Mouse (Mus musculus): ENCODE data around the gene Akap10.
"Not testable (repeated sequence)": the region's sequence is repeated elsewhere in the genome, so short reads cannot be mapped to it uniquely, and the experiment has no call there.

The Akap10 gene

DNA sequence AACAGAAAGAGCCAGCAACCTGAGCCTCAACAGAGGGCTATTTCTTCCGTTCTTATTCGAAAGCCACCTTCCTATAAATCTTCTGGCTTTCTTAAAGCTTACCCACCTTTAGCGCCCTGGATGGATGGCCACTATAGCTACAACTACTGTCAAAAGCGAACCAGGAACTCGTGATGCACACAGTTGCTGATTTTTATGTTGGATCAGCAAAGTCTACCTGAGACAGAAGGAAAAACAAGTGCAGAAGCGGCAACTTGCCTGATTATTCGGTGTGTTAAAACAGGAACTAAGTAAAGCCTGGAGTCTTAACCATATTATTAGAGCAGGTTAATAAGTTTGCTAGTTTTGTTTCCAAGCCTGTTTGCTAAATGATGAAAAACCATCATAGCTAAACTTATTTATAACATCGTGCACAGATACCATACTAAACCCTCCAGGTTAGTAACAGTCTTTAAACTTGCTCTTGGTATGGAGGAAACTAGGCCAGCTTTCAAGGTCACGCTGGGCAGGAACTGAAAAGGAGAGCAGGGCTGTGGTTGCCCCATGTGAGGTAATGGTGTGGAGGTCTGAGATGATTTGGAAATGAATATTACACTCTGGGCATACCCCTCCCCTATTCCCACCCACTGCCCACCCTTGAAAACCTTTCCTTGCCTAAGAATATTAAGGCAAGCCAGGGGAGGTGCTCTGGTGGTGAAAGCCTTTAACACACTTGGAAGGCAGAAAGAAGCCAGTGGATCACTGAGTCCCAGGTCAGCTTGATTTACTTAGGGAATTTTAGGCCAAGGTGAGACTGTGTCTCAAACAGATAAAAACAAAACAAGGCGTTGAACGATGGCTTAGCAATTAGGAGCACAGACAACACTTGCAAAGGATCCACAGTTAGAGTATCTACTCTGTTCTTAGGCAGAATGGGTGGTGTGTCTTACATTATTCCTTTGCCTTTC, 861 bp upstream of the Akap10 start:
- DNase-seq = peak; percentile 18 to 28

DNA sequence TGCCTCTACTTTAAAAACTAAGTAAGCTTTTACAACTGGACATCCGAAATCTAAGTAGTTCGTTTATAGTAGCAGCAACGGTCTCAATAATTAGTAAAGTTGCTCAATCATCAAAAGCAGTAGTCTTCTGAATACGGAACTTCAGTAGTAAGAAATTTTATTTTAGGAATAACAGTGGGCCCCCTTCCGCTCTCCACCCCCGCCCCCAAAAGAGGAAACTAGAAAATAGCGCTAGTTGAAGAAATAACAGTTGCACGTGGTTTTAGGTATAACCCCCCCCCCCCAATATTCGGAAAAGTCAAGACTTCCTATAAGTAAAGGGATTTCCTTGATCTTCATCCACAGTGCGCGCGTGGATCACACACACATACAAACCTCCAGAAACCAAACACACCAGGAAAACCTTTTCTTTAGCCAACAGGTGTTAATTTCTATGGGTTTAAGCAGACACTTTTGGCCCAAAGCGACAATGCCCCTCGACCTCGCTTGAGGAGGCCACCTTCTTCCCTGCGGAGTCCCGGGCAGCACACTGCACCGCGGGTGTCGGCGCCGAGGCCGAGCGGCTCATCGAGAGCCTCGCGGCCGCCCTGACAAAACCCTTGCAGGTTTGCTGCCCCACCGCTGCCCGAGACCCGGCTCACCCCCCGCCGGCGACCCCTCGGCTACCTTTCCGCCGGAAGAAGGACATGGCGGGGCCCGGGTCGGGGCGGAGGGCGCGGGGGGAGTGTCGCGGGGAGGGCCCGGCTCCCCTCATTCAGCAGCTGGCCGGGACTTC, 542 bp downstream of the Akap10 start:
- no peak for DNase-seq

DNA sequence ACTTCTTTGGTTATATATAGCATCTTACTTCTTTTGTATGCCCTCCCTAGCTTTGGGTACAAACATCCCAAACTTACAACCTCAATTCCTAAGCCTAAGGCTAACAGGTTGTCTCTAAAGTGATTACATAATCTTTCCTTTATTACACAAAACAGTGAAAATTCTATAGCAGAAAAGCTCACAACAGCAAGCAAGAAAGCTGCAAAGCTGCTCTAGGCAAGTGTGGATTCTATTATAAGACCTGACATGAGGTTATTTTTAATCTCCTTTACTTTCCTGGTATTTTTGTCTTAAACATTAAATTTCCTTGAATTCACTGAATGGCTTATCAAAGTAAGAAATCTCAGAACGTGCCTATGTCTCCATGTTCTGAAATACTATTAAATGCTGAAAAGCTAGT, 6.7 kb downstream of the Akap10 start:
- DNase-seq = no peak

DNA sequence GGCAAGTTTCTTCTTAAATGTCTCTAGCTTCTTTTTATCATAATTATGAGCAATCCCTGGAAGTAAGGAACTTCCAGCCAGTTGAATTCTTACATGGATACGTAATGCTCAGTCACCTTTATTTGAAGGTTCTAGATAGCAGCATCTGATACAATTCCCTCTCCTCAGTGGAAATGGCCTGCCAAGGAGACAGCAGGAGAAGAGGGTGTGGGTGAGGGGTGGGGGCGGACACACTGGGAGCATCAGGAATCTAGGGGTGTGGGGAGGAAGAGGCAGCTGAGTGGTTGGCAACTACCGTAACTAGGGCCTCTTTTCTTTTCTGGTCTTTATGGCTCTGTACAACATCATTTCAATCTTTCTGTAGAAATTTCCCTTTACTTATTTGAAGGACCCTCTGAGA, 10.3 kb downstream of the Akap10 start:
- DNase-seq = no peak

DNA sequence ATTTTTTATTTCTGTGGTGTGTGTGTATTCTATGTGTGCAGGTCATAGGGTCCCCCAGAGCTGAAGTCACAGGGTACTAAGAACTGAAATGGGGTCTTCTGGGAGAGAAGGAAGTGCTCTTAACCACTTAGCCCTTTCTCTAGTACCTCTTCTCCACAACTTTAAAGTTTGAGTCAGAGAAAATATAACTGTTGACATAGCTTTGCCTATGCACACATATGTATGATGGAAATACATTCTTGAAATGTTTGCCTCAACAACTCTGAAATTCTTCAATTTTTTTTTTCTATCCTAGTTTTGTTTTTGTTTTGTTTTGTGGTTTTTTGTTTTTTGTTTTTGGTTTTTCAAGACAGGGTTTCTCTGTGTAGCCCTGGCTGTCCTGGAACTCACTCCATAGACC, 21.7 kb downstream of the Akap10 start:
- DNase-seq = no peak

DNA sequence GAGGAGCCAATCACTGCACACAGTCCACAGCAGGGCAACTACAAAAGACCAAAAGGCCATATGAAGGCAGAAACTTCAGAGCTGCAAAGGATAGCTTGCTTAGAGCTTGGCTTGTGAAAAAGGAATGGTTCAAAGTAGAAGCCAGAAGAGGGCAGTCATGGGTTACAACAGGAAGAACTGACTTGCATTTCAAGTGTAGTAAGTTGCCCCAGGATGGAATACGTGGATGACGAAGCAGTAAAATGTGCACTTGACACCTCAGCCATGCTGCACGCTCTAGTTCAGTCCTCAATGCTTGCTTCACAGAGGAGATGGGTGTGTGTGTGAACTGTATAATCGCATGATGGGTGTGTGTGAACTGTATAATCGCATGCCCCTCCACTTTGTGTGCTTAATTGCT, 47.9 kb downstream of the Akap10 start:
- peak in 1 of 2 experiments; percentile 22 for DNase-seq

DNA sequence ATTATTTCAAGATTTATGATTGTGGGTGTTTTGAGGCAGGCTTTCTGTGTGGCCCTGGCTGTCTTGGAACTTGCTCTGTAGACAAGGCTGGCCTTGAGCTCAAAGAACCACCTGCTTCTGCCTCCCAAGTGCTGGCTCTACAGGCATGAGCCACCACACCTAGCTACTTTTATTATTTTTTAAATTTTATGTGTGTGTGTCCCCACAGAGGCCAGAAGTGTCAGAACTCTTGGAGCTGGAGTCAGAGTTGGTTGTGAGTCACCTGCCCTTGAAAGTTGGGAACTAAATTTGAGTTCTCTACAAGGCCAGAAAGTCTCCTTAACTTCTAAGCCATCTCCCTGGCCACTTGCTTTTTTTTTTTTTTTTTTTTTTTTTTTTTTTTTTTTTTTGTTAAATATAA, 50.1 kb downstream of the Akap10 start:
- DNase-seq = no peak

DNA sequence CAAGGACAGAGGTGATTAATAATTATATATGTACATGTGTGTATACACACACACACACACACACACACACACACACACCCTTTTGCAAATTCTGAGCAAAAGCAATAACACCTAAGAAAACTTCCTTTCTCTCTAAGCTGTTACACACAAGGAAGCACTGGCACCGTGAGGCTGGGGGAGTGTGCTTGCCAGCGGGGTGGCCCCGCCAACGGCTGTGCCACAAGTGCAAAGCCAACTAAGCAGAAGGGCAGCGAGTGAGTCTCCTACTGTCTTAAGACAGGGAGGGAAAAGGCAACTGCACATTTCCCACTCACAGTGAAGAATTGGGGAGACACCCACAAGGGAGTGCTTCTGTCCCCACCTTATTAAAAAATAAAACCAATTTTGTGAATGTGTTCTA, 58.2 kb downstream of the Akap10 start:
- DNase-seq = peak; percentile 11 to 42

DNA sequence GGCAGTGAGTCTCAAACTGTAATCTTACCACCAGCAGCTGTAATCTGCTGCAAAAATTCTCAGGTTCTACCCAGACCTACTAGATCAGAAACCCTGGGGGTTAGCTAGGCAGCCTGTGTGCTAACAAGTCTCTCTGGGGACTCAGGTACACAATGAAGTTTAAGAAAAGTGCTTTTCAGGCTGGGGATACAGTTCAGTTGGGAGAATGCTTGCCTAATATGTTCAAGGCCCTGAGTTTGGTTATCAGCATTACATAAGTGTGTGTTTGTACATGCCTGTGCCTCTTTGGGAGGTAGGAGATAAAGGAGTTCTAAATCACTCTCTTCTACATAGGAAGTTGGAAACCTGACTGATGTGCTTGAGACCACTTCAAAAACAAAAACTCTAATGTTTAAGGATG, 63.2 kb downstream of the Akap10 start:
- DNase-seq = no peak

DNA sequence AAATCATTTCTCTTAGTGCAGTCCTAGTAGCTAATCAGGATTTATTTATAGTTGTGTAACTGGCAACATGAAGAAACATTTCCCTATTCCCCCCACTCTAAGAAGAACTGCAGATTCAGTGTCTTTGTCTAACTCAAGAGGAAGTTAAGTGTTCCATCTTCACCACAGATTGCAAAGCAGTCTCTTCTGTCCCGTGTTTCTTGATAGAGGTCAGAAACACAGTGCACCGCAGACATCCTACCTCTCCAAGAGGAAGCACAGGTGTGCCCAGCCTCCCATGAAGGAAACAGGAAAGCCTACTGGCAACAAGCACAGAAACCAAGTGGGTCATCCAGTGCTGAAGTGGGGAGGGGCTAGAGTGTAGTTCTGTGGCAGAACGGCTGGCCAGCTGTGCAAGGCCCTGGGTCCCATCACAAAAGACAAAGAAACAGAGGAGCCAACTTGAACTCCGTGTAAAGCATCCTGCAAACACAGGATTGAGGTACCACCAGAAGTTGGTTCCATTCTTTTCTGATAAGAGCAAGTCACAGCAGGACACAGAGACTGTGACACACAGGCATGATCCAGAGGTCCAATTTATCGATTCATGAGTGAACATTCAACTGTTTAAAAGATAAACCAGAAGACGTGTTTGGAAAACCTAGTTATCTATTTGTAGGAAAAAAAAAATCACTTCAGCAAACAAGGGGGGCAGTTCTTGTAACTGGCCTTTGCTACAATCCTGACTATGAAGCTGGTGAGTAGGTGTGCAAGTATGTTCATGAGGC, 68.1 kb downstream of the Akap10 start:
- DNase-seq = no peak

DNA sequence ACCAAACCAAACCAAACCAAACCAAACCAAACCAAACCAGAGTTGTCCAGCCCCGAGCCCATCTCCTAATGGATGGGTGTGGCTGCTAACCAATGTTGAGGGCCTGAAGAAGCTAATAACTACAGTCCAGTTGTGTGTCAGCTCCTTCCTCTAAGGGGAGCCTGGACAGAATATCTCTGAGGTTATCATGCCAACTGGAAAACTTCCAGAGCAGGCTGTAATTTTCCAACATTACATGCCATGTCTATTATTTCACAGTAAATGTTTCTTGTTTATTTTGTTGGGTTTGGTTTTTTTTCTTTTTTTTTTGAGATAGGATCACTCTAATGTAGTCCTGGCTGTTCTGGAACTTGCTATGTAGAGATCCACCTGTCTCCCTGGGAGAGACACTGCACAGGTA, 70.7 kb downstream of the Akap10 start:
- DNase-seq = no peak

DNA sequence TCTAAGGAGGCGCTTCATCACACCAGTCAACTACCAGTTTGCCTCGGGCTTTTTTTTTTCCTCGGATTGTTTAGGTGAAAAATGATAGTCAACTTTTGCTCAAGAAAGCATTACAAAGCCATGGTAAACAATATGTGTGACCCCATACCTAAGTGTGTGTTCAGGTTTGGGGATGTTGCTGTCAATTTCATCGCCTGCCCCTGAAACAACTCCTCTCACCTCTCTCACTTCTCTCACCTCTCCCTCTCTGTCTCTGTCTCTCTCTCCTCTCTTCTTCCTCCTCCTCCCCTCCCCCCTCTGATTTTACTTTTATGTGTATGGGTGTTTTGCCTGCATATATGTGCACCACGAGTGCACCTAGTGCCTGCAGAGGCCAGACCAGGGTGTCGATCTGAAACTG, 74.5 kb downstream of the Akap10 start:
- DNase-seq = peak in 1 of 2 experiments; percentile 28

DNA sequence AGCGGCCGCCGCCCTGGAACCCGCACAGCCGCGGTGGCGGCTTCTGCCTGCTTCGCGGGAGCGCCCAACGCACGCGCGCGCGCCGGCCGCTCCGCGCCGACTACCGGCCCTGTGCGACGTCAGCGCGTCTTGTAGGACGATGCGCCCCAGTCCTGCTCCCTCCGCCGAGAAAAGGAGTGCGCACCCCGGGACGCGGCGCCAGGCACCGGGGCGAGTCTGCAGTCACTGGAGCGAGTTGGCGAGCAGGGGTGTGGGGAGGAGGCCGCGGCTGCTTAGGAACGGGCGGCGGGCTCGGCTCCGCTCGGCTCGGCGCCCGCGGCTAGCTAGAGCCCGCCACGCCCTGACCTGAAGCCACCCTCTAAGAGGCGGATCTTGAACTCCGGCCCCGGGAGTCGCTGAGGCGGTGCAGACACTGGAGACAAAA, 75.1 kb downstream of the Akap10 start, which contains the start of gene Ulk2:
TSS of gene Ulk2 (minus strand) at position 86 of the 424 bp plus-strand sequence.
- DNase-seq = peak; percentile 95 to 96

DNA sequence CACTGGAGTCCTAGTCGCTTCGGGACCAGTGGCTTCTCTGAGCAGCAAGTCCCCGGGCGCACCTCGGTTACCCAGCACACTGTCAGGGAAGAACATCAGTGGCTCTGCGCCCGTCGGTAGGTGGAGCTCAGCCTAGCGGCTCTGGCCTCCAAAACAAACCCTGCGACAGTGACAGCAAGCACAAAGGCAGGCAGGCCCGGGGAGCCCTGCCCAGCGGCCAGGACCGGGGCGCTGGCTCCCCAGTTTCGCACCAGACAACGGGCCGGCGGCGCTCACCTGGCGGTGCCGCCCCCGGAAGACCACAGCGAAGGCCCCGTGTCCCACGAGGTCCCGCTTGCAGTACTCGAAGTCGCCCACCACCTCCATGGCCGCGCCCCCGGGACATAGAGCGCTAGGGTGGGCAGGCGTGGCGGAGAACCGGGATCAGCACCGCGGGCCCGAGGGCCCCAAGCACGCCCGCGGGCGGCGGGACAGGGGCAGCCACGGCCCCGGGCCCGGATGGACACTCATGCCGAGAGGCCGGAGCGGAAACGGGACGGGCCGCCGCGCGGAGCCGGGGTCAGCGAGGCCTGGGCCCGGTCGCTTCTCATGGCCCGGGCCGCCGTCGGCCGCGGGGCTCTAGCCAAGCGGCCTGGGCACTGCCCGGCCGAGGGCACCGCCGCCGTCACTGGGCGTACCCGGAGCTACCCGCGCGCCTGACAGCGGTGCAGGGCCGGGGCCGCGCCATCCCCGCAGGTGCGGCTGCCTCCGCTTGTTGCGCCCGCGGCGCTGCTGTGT, 75.7 kb downstream of the Akap10 start:
- DNase-seq = peak; percentile 89 to 92

DNA sequence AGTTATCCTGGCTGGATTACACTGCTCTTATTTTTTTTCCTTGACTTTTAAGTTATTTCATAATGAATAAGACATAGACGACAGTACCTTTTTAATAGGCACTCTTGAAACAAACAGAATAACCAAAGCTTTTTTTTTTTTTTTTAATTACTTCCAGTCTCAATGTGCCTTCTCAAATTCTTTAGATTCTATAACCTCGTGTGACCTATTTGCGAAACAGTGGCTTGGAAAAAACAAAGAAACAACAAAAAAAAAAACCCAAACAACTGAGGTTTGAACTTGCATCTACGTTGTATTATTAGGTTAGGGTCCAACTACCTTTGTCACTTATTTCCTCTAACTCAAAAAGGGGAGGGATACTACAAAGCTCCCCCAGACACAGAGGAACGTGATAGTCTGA, 76.4 kb downstream of the Akap10 start:
- no peak for DNase-seq

DNA sequence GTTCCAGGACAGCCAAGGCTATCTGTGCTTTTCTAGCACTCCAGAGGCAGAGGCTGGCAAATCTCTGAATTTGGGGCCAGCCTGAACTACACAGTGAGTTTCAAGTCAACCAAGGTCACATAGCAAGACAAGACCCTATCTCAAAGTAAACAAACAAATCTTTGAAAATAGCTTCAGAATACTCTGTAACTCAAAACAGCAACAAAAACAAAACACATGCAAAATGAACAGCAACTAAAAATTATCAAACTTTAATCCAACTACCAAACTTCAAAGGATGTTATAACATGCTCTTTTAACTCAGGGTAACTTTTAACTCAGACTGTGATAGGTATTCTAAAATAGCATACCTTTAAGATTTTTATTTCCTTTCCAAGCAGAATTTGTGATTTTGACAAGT, 77.1 kb downstream of the Akap10 start:
- no peak for DNase-seq

DNA sequence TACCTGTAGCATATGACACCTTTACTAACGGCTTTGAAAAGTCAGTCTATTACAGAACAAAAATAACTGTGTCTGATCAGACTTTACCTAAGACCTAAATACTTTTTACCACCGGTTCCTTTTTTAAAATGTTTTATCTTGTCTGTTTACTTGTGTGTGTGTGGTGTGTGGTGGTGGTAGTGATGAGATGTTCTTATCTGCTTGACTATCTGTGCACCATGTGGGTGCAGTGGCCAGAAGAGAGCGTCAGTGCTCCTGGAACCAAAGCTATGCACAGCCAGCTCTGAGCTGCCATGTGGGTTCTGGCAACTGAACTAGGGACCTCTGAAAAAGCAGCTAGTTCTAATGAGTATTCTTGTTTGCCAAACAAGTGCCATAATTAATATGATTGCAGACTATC, 78.9 kb downstream of the Akap10 start:
- peak; percentile 21 to 25 for DNase-seq

DNA sequence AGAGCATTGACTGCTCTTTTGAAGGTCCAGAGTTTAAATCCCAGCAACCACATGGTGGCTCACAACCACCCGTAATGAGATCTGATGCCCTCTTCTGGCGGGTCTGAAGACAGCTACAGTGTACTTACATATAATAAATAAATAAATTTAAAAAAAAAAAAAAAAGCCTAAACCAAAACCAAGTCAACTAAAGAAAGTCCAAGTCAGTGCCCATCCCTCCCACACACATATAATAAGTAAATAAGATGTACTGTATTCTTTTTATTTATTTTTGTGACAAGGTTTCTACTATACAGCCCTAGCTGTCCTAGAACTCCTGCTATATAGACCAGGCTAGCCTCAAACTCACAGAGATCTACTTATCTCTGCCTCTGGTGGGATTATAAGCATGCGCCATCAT, 89.4 kb downstream of the Akap10 start:
- not testable (repeated sequence) for DNase-seq

DNA sequence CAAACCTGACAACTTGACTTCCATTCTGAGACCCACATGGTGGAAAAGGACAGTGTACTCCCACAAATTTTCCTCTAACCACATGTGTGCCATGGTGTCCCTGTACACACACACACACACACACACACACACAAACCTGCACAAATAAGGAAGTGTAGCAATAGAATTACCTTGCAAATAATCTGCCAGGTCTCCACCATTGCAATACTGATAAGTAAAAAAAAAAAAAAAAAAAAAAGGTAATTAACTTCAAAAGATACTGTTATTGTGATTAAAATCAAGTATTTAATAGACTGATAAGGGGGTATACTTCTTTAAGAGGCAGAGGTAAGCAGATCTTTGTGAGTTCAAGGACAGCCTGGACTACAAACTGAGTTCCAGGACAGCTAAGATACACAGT, 90.1 kb downstream of the Akap10 start:
- DNase-seq = no peak

DNA sequence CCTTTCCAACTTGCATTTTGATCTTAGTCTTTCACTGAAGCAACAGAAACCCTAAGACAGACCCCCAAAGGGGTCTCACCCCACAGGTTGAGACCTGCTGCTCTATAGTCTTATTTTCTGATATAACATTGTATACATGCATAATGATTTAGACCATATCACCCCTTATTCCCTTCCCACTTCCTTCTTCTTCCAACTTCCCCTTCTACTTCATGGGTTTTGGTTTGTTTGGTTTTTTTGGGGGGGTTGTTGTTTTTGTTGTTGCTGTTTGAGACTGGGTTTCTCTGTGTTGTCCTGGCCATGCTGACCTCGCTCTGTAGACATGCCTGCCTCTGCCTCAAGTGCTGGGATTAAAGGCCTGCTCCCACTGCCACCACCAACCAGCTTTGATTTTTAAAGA, 90.9 kb downstream of the Akap10 start:
- DNase-seq = no peak

Data from cerebellum, postnatal 10 days (tissue).